Mouse (Mus musculus): Measurements from ENCODE around the gene Foxk2. TPM values are rescaled to one million over a fixed set of nuclear protein-coding genes. Genes with fewer than 3 reads are reported as not detected.

Gene Foxk2
- 78.5 and 80.0 TPM in 2 replicates for polyA plus RNA-seq (2012; rRNA removed)

DNA sequence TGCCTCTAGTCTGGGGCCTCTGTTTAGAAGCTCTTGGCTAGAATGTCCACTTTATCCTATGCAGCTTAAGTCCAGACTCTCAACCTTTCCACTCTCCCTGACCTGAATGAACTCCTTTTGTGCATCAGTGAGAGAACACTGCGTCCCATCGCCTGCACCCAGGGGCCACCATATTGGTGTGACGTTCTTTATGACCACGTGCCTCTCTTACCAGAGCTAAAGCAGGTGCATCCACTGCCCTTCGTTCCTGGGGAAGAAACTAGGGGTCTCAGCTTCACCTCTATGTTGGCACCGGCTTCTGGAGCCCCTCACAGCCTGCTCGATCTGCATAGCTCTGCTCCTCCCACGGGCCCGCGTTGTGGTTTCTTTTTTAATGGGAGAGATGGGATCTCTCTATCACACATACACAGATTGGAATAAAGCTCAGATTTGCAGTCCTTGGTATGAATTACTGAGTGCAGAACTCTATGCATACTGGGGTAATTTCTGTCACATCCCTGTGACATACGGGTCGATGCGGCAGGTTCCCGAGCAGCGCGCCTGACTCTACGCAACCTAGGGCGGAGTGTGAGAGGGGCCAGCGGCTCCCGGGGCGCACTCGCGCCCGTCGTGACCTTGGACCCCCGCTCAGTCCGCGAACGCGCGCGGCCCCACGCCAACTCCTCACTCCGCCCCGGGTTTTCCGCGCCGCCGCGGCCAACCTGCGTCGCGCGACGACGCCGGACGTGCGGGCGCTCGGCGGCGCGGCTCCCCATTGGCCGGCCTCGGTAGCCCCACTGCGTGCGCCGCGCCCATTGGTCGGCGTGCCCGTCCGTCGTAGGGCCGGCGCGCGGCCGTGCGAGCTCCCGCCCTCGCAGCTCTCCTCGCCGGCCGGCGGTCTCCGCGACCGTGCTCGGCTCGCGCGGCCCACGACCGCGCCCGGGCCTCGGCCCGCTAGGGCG, at the start of gene Foxk2:
Foxk2 (plus strand) TSS at position 831 of the 941 bp plus-strand sequence.
- H3K27ac ChIP-seq (ENCODE audit: control insufficient read depth, insufficient read depth, low read depth, low read length): peak within 1 kb of the TSS; percentile 82

DNA sequence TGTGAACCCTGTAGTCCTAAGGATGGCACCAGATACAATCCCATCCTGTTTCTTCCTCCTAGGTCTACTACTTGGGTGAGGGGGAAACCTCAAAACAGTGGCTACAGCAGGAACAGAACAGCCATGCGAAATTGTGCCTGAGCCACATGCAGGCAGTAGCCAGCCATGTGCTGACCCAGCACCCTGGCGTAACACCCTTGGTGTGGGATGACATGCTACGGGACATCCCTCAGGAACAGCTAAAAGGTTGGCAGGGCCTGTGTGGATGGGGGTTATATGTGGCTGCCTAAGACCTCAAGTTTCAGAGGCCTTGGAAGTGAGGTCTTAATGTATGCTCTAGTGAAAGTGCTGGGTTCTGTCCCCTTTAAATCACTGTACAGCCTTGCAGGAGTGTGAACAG, 43.0 kb upstream of the Foxk2 start:
- Histone ChIP-seq H3K36me3 (ENCODE audit: control insufficient read depth, insufficient read depth, low read length) (no peaks in the 10 kb centered on the region), H3K27ac (ENCODE audit: control insufficient read depth, insufficient read depth, low read depth, low read length) (no peak overlapping the region), H3K4me1 (ENCODE audit: control insufficient read depth, insufficient read depth, low read length) (no peaks in the 10 kb centered on the region), H3K4me3 (ENCODE audit: control insufficient read depth, low read depth, low read length) (no peak overlapping the region), H3K27me3 (ENCODE audit: control insufficient read depth, insufficient read depth, low read length) (no peaks in the 10 kb centered on the region)
- no peak for TF ChIP-seq CTCF (IDR thresholded peaks at IDR 0.05; ENCODE audit: control insufficient read depth, insufficient read depth, insufficient replicate concordance, low read depth, low read length)
- no peak for TF ChIP-seq POLR2A (IDR thresholded peaks at IDR 0.05; ENCODE audit: control insufficient read depth, low read depth, low read length)

More for the DNA sequence above, at the start of gene Foxk2:
- no peaks in the 10 kb centered on the region for H3K27me3 ChIP-seq (ENCODE audit: control insufficient read depth, insufficient read depth, low read length)
- no peaks in the 10 kb centered on the region for H3K36me3 ChIP-seq (ENCODE audit: control insufficient read depth, insufficient read depth, low read length)
- H3K4me3 ChIP-seq (ENCODE audit: control insufficient read depth, low read depth, low read length): peak within 1 kb of the TSS; percentile 96
- no peak for TF ChIP-seq CTCF (IDR thresholded peaks at IDR 0.05; ENCODE audit: control insufficient read depth, insufficient read depth, insufficient replicate concordance, low read depth, low read length)
- TF ChIP-seq POLR2A (IDR thresholded peaks at IDR 0.05; ENCODE audit: control insufficient read depth, low read depth, low read length): no peak; the same call in 1 of the 2 replicates
- peaks cover 10% of the 10 kb centered on the region for H3K4me1 ChIP-seq (ENCODE audit: control insufficient read depth, insufficient read depth, low read length)

DNA sequence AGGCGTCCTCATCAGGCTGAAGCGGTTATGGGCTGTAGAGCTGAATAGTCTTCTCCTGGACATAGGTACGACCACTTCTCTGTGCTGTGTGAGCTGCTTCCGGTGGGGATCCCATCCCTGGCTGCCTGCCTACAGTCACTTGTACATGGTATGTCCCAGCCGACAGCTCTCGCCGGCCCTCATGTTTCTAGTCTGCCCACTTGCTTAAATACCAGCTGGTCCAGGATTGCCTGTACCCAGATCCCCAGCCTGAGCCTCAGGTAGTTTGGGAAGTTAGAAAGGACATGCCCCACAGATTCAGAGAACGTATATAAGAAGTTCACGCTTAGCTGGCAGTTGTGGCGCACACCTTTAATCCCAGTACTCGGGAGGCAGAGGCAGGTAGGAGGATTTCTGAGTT, 40.0 kb upstream of the Foxk2 start:
- H3K36me3 ChIP-seq (ENCODE audit: control insufficient read depth, insufficient read depth, low read length): no peaks in the 10 kb centered on the region
- H3K27me3 ChIP-seq (ENCODE audit: control insufficient read depth, insufficient read depth, low read length): no peaks in the 10 kb centered on the region
- no peaks in the 10 kb centered on the region for H3K4me1 ChIP-seq (ENCODE audit: control insufficient read depth, insufficient read depth, low read length)
- TF ChIP-seq POLR2A (IDR thresholded peaks at IDR 0.05; ENCODE audit: control insufficient read depth, low read depth, low read length) (no peak), CTCF (IDR thresholded peaks at IDR 0.05; ENCODE audit: control insufficient read depth, insufficient read depth, insufficient replicate concordance, low read depth, low read length) (no peak)
- no peak overlapping the region for H3K27ac ChIP-seq (ENCODE audit: control insufficient read depth, insufficient read depth, low read depth, low read length)
- H3K4me3 ChIP-seq (ENCODE audit: control insufficient read depth, low read depth, low read length): no peak overlapping the region

DNA sequence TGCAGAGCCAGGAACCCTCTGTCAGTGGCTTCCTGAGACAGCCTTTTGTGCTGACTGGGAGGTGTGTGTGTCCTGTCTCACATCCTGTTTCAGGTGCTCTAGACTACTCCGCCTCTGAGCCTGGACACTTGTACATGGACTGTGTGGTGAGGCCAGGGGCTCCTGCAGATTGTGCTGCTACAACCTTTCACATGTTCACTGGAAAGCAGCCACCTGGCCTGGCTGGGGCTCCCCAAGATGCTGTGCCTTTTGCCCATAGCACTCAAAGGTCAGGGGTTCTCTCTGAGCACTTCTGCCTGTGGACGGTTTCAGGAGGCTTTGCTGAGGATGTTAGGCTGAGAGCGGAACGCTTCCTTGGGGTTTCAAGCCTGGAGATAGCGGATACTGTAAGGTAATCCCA, 39.0 kb upstream of the Foxk2 start:
- no peak overlapping the region for H3K27ac ChIP-seq (ENCODE audit: control insufficient read depth, insufficient read depth, low read depth, low read length)
- no peak for TF ChIP-seq CTCF (IDR thresholded peaks at IDR 0.05; ENCODE audit: control insufficient read depth, insufficient read depth, insufficient replicate concordance, low read depth, low read length)
- TF ChIP-seq POLR2A (IDR thresholded peaks at IDR 0.05; ENCODE audit: control insufficient read depth, low read depth, low read length): no peak
- no peaks in the 10 kb centered on the region for H3K27me3 ChIP-seq (ENCODE audit: control insufficient read depth, insufficient read depth, low read length)
- H3K36me3 ChIP-seq (ENCODE audit: control insufficient read depth, insufficient read depth, low read length): no peaks in the 10 kb centered on the region
- H3K4me1 ChIP-seq (ENCODE audit: control insufficient read depth, insufficient read depth, low read length): no peaks in the 10 kb centered on the region
- no peak overlapping the region for H3K4me3 ChIP-seq (ENCODE audit: control insufficient read depth, low read depth, low read length)

DNA sequence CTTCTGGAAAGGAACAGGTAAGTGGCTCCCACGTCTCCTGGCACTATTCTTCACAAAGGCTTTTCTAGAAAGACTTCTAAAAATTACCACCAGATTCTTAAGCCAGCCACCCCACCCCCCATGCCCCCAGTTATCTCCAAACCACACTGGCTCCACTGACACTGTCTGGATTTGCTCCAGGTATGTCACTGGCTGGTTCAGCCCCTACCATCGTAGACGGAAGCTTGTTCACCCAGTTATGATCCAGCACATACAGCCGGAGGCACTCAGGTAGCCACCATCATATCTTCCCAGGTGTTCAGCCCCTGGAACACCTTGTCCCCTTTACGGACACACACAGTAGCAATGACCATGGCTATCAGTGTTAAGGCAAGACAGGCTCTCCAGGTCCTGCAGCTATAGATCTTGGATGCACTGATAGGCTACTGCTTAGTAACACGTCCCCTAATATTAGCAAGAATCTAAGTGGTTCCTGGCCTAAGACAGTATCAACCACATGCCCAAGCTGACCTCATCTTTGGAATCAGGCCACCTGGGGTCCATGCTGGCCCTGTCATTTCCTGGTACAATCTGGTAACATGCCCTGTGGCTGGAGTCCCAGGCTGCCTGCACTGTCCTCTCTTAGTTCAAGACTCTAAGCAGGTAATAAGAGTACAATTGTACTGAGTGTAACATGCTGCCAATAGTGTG, 38.3 kb upstream of the Foxk2 start:
- Histone ChIP-seq H3K27me3 (ENCODE audit: control insufficient read depth, insufficient read depth, low read length) (no peaks in the 10 kb centered on the region), H3K4me3 (ENCODE audit: control insufficient read depth, low read depth, low read length) (no peak overlapping the region), H3K27ac (ENCODE audit: control insufficient read depth, insufficient read depth, low read depth, low read length) (no peak overlapping the region), H3K4me1 (ENCODE audit: control insufficient read depth, insufficient read depth, low read length) (no peaks in the 10 kb centered on the region), H3K36me3 (ENCODE audit: control insufficient read depth, insufficient read depth, low read length) (no peaks in the 10 kb centered on the region)
- TF ChIP-seq POLR2A (IDR thresholded peaks at IDR 0.05; ENCODE audit: control insufficient read depth, low read depth, low read length) (no peak), CTCF (IDR thresholded peaks at IDR 0.05; ENCODE audit: control insufficient read depth, insufficient read depth, insufficient replicate concordance, low read depth, low read length) (no peak)

DNA sequence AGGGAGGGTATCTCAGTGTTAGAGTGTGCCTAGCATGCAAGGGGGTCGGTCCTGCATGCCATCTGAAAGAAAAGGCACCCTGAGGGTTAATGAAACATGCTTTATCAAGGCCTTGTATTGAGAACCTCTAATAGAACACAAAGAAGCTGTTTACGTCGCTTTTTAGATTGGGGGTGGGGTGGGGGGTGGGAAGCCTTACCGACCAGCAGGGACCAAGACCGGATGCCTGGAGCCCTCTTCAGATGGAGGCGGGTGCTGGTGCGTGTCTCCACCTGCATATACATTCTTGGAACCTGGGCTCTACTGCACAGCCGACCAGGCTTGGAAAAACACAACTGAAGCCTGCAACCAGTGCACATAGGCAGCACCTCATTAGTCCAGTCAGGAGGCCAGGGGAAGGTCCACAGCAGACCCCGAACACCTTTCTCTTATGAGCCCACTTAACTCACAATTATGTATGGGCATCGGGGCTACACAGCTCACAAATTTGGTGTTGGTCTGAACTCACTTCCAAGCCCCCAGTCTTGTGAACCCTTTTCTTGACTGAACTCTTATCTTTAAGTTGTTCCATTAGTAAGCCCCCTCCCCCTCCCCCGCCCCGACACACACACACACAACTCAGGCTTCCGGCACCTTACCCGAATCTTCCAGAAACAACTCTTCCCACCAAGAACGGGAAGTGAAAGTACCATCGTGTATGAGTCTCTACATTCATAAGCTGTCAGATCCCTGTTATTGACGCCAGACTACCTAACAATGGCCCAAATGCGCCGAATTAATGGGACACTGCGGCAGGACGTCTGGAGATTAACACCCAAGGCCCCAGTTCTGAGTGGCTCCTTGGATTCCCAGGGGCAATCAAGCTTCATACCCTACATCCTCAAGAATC, 31.4 kb upstream of the Foxk2 start:
- Histone ChIP-seq H3K4me1 (ENCODE audit: control insufficient read depth, insufficient read depth, low read length) (peaks cover 4% of the 10 kb centered on the region; the same call in 1 of the 2 replicates), H3K27me3 (ENCODE audit: control insufficient read depth, insufficient read depth, low read length) (no peaks in the 10 kb centered on the region), H3K4me3 (ENCODE audit: control insufficient read depth, low read depth, low read length) (peak overlapping the region; percentile 89), H3K36me3 (ENCODE audit: control insufficient read depth, insufficient read depth, low read length) (no peaks in the 10 kb centered on the region), H3K27ac (ENCODE audit: control insufficient read depth, insufficient read depth, low read depth, low read length) (no peak overlapping the region; the same call in 1 of the 2 replicates)
- TF ChIP-seq CTCF (IDR thresholded peaks at IDR 0.05; ENCODE audit: control insufficient read depth, insufficient read depth, insufficient replicate concordance, low read depth, low read length) (no peak), POLR2A (IDR thresholded peaks at IDR 0.05; ENCODE audit: control insufficient read depth, low read depth, low read length) (no peak)

Measured in testis, adult 2 months (tissue).